9 mouse cellular contexts compared by ENCODE assay signal in genomic region chr5:112573916-112574315, GRCm38 (mm10). TPM values are rescaled to one million over a fixed set of nuclear protein-coding genes. Genes with fewer than 3 reads are reported as not detected.
DNase-seq lines count a peak whose midpoint lies in the region; ATAC-seq and TF ChIP-seq lines count a peak whose summit lies in the region.
"Had no signal": no experiment of that assay in that cellular context is flagged by ENCODE, and none has a peak within 500 bp of the region (broad histone marks: within the 10 kb centered on the region; RNA-seq: fewer than 3 reads in every experiment).

No protein-coding gene starts in this region.

- 3% methylated on average over 8 of the region's 8 CpGs for WGBS in midbrain, embryonic 15.5 days

- peak; percentile 61 for TF ChIP-seq CTCF in E14TG2a.4 (conservative IDR thresholded peaks at IDR 0.05; ENCODE audit: low read length)

- no peak overlapping the region for H3K4me3 ChIP-seq in E14TG2a.4 (replicated peaks; ENCODE audit: low read length)
- H3K4me3 ChIP-seq in midbrain, embryonic 15.5 days: peak overlapping the region; percentile 85

- peak overlapping the region; percentile 86; the same call in 1 of the 2 replicates for H3K9ac ChIP-seq in midbrain, embryonic 15.5 days

- no peak for ATAC-seq in cerebellum, adult (ENCODE audit: insufficient number of reproducible peaks, low FRiP score, low TSS enrichment)
- ATAC-seq in midbrain, embryonic 15.5 days (replicated peaks): peak; percentile 64; the same call in 1 of the 2 replicates

- H3K36me3 ChIP-seq in E14TG2a.4 (ENCODE audit: insufficient read depth, low read length): no peaks in the 10 kb centered on the region
- no peaks in the 10 kb centered on the region for H3K36me3 ChIP-seq in midbrain, embryonic 15.5 days (replicated peaks)

- peaks cover 74% of the 10 kb centered on the region for H3K27me3 ChIP-seq in E14TG2a.4 (ENCODE audit: insufficient read depth, low read length)
- 0 out of 2 replicates have a peak, but pooled peaks cover 2% of the 10 kb centered on the region for H3K27me3 ChIP-seq in midbrain, embryonic 15.5 days (replicated peaks)

- peak; percentile 86 for DNase-seq in cerebellum, adult 11 months
- peak; percentile 93 to 94 for DNase-seq in cerebellum, postnatal 14 days
- peak; percentile 64 to 73 for DNase-seq in frontal cortex, postnatal 25 days (ENCODE audit: low spot score in 2 of 2)
- peak; percentile 80 to 82 for DNase-seq in layer of hippocampus, postnatal 36 days
- peak; percentile 51 for DNase-seq in thymus, postnatal 4 days

- no peaks in the 10 kb centered on the region for H3K9me3 ChIP-seq in E14TG2a.4 (ENCODE audit: low read length)
- no peaks in the 10 kb centered on the region for H3K9me3 ChIP-seq in midbrain, embryonic 15.5 days

- peak overlapping the region; percentile 70 for H3K4me2 ChIP-seq in midbrain, embryonic 15.5 days

- H3K4me1 ChIP-seq in E14TG2a.4 (replicated peaks; ENCODE audit: low read depth, low read length): peaks cover 24% of the 10 kb centered on the region
- H3K4me1 ChIP-seq in midbrain, embryonic 15.5 days: peaks cover 57% of the 10 kb centered on the region

- peak overlapping the region; percentile 46 for H3K27ac ChIP-seq in midbrain, embryonic 15.5 days

RNA-seq across cellular contexts. Expression of gene Sez6l, which starts 3.1 kb away (rescaled TPM):
- 100 to 1,000 TPM; 224 to 226 TPM for total RNA-seq in layer of hippocampus, postnatal 36 days (2021)
- 65.4 and 67.5 TPM in 2 replicates for polyA plus RNA-seq in midbrain, embryonic 15.5 days (2015; fragmentation: Nextera tagmentation; extraction: Ambion mirVana)
- polyA plus RNA-seq: C2C12 had no signal
